Mouse (Mus musculus) neural tube, embryonic 11.5 days (tissue): ENCODE data around the gene Nipal3. TPM values are rescaled to one million over a fixed set of nuclear protein-coding genes. Genes with fewer than 3 reads are reported as not detected.

Source experiments
- ATAC-seq: fragments of 200-750 bp; cut with Nextera tagmentation; 2 replicates; pipeline ENCODE4 v1.8.0; 2017; ENCODE audit warnings: moderate number of reproducible peaks, mild to moderate bottlenecking, moderate TSS enrichment, moderate library complexity; ENCODE audit not compliant: insufficient read depth, low FRiP score, low TSS enrichment
- DNase-seq: peaks from one replicate; pipeline ENCODE4 v3.0.0-alpha.2; 2015; ENCODE audit warnings: low spot score
- H3K27ac ChIP-seq: fragments of 300-500 bp; sonication (generic); 2 replicates; pipeline ENCODE4 v1.5.1; 2014; ENCODE audit warnings: low read depth, mild to moderate bottlenecking, low read length
- H3K27me3 ChIP-seq: fragments of 300-500 bp; sonication (generic); 2 replicates; pipeline ENCODE4 v1.6.1; 2014; ENCODE audit warnings: mild to moderate bottlenecking, low read length, mixed read lengths; ENCODE audit not compliant: control insufficient read depth, insufficient read depth
- H3K36me3 ChIP-seq: fragments of 300-500 bp; sonication (generic); 2 replicates; pipeline ENCODE4 v1.6.1; 2014; ENCODE audit warnings: mild to moderate bottlenecking, low read length, moderate library complexity, mixed read lengths; ENCODE audit not compliant: control insufficient read depth, insufficient read depth
- H3K4me1 ChIP-seq: fragments of 300-500 bp; sonication (generic); 2 replicates; pipeline ENCODE4 v1.6.1; 2014; ENCODE audit warnings: low read length, mixed read lengths; ENCODE audit not compliant: control insufficient read depth, insufficient read depth
- H3K4me2 ChIP-seq: fragments of 300-500 bp; sonication (generic); 2 replicates; pipeline ENCODE4 v1.6.1; 2014; ENCODE audit warnings: low read depth, mild to moderate bottlenecking, moderate library complexity
- H3K4me3 ChIP-seq: fragments of 300-500 bp; sonication (generic); 2 replicates; pipeline ENCODE4 v1.5.1; 2014; ENCODE audit warnings: low read depth, low read length
- H3K9ac ChIP-seq: fragments of 300-500 bp; sonication (generic); 2 replicates; pipeline ENCODE4 v1.6.1; 2014; ENCODE audit warnings: mild to moderate bottlenecking, low read length
- H3K9me3 ChIP-seq: fragments of 300-500 bp; sonication (generic); 2 replicates; pipeline ENCODE4 v1.6.1; 2016; ENCODE audit warnings: low read length; ENCODE audit not compliant: control insufficient read depth
- WGBS: fragments of 180-500 bp; shearing (Covaris S2); extraction: QIAGEN DNeasy Blood & Tissue Kit; methylation state at CpG from one replicate; pipeline ENCODE4 v1.1.7; 2014; 5-methylcytosine and 5-hydroxymethylcytosine counted together
- polyA plus RNA-seq: library from polyadenylated mRNA; unstranded; fragments of >200 nt; fragmentation: Nextera tagmentation; extraction: Ambion mirVana; gene quantifications from 2 replicates; pipeline ENCODE4 v1.2.1, GENCODE M21; 2014

Gene Nipal3
- polyA plus RNA-seq, 1 experiment from 2014 or later, result 4.4 TPM

DNA sequence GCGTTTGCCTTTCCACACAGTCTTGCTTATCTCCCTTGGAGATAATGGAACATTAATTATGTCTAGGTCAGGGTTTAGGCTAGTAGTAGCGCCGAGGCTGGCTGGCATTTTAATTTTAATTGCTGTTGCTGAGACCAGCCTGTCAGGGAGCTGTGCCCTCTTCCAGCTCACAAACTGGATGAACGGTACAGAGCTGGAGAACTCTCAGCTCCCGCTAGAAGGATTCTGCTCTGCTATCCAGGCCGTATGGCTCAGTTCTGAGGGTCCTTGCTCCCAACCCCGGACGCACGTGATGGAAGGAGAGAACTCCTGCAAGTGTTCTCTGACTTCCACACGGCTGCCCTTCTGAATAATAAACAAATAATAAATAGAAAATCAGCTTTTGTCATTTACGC lies 60.4 kb downstream of the Nipal3 start:
- WGBS, result 33% methylated on average over 11 of the region's 11 CpGs
- Histone ChIP-seq H3K4me2 (peak overlapping the region; percentile 93), H3K4me1 (peaks cover 3% of the 10 kb centered on the region; the same call in 1 of the 2 replicates), H3K9ac (peak overlapping the region; percentile 64), H3K4me3 (peak overlapping the region; percentile 63), H3K36me3 (no peaks in the 10 kb centered on the region), H3K9me3 (no peaks in the 10 kb centered on the region), H3K27me3 (no peaks in the 10 kb centered on the region), H3K27ac (no peak overlapping the region)
- DNase-seq (no peak), ATAC-seq (0 out of 2 replicates have a peak, but pooled peaks have one; percentile 11)

DNA sequence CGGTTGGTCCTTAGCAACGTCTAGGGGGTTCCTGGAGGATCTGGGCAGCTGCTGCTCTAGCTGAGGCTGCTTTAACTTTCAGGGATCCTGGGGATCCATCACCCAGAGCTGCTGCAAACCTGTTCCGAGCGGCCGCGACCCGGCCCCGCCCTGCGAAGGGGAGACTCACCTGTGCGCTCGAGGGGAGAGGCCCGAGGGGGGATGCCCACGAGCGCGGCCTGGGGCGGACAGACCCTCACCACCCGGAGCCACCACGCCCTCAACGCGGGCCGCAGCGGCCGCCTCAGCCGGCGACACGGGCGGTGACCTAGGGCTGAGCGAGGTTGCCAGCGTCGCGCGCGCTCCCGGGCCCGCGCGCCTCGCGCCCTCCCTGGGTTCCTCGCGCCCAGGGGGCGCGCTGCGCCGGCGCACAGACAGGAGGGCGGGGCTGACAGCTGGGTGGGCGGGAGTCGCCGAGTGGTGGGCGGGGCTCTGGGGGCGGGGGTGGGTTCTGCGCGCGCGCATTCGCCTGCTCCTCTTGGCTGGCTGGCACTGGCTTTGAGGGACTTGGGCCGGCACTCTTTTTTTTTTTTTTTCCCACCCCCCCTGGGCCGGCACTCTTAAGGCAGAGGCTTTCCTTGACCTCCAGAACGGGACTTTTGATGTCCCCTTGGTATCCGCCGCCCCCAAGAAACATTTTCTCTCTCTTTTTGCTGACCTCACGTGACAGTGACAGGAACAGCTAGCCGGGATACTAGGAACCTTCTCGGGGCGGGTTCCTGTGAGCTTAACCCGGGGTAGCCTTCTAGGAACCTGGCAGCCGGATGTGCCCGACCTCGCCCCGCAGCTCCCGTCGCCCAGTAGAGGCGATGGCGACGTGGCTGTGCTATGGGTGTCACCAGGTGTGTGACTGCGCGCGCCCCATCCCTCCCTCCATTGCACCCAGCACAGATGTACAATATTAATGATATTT lies 61.1 kb downstream of the Nipal3 start, which contains the start of gene Rcan3:
TSS of gene Rcan3 (minus strand) at position 411 of the 952 bp plus-strand sequence.
- no peaks in the 10 kb centered on the region for H3K9me3 ChIP-seq
- ATAC-seq (peak; percentile 75), DNase-seq (peak; percentile 90)
- WGBS, result under 1% methylated on average over 72 of the region's 79 CpGs
- peaks cover 3% of the 10 kb centered on the region; the same call in 1 of the 2 replicates for H3K4me1 ChIP-seq
- no peak within 1 kb of the TSS for H3K27ac ChIP-seq
- peak within 1 kb of the TSS; percentile 83 for H3K9ac ChIP-seq
- peak within 1 kb of the TSS; percentile 93 for H3K4me2 ChIP-seq
- H3K4me3 ChIP-seq, result peak within 1 kb of the TSS; percentile 63
- H3K27me3 ChIP-seq, result no peaks in the 10 kb centered on the region
- no peaks in the 10 kb centered on the region for H3K36me3 ChIP-seq

DNA sequence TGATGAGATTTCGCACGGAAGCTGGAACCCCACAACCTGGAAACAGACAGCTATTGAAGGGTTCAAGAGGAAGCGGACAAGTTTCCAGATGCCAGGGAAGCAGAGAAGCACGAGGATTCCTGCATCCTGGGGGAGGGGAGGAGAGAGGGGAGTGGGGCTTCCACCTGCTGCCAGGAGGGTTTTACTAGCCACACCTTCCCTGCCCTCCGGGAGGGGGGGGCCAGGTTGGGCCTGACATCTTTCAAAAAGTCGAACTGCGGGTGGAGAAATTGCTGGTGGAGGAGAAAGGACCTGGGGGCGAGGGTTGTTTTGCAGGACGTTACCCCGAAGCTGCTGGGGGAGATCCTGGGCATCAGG lies 61.8 kb downstream of the Nipal3 start:
- no peak overlapping the region for H3K27ac ChIP-seq
- H3K4me2 ChIP-seq, result peak overlapping the region; percentile 93
- H3K9ac ChIP-seq, result peak overlapping the region; percentile 83
- H3K4me3 ChIP-seq, result peak overlapping the region; percentile 63
- 8% methylated on average over 10 of the region's 10 CpGs for WGBS
- DNase-seq, result no peak
- H3K4me1 ChIP-seq, result peaks cover 3% of the 10 kb centered on the region; the same call in 1 of the 2 replicates
- H3K36me3 ChIP-seq, result no peaks in the 10 kb centered on the region
- no peaks in the 10 kb centered on the region for H3K9me3 ChIP-seq
- H3K27me3 ChIP-seq, result no peaks in the 10 kb centered on the region
- ATAC-seq, result no peak

DNA sequence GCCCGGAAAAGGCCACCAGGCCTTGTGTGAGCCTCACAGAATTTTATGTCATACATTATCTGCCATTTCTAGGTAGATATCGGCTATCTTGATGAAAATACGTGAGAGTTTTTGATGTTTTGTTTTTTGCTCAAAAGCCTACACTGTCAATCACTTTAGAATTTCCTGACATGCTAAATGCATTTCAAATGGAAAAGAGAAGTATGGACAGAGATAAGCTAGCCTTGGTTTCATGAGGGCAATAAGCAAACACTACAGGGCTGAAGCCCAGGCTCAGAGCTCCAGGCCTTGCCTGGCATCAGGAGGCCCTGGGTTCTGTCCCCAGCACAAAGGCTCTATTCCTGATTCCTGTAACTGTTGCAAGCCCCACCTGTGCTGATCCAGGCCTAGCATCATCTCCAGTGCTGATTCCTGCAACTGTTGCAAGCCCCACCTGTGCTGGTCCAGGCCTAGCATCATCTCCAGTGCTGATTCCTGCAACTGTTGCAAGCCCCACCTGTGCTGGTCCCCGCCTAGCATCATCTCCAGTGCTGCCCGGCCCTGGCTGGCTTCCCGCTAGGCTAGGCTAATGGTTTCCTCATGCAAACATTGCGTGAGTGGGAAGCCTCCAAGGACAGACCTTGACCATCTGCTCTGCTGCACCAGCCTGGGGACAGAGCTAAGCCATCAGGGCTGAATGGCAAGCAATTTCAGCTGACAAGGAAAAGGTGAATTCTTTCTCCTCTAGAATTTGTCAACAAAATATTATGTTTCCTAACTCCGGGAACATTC lies 64.7 kb downstream of the Nipal3 start:
- Histone ChIP-seq H3K9me3 (no peaks in the 10 kb centered on the region), H3K36me3 (no peaks in the 10 kb centered on the region), H3K4me1 (peaks cover 3% of the 10 kb centered on the region; the same call in 1 of the 2 replicates), H3K4me2 (no peak overlapping the region), H3K9ac (no peak overlapping the region), H3K27ac (no peak overlapping the region), H3K27me3 (no peaks in the 10 kb centered on the region), H3K4me3 (no peak overlapping the region)
- 74% methylated on average over 8 of the region's 8 CpGs for WGBS
- no peak for DNase-seq
- no peak for ATAC-seq

DNA sequence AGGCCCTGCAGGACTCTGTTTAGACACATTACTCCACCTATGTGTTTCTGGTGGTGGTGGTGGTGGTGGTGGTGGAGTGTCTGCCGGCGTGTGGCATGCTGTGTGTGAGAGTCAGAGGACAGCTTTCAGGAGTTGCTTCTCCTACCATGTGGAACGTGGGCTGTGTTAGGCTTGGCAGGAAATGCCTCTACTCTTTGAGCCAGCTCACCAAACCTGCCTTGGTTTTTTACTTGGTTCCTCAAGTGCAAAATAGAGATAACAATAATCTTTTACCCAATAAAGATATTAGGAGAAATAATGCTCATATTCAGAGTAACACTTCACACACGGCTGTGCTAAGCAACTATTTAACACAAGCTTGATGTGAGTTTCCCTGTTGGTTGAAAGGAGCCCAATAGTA lies 65.5 kb downstream of the Nipal3 start:
- no peak overlapping the region for H3K4me2 ChIP-seq

DNA sequence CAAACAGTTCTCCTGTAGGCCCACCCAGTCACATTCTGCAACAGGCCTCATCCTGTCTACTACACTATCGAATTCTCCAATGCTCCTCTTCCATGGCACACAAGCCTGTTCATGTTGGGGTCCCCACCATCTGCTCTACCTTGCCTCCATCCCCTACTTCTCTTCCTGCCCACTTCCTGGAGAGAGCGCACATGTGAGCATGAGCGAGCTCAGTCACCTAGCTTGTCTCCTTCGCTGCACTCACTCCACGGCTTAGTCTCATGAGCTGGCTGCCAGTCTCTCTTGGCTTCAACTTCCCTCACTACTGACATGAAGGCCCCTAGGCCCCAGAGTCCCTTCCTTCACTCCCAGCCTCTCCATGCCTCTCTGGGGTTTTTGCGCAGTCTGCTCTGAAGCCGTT lies 68.3 kb downstream of the Nipal3 start:
- no peaks in the 10 kb centered on the region for H3K36me3 ChIP-seq
- no peak overlapping the region for H3K4me3 ChIP-seq
- DNase-seq (no peak), ATAC-seq (no peak)
- H3K27ac ChIP-seq, result no peak overlapping the region
- H3K4me1 ChIP-seq, result no peaks in the 10 kb centered on the region
- no peak overlapping the region for H3K4me2 ChIP-seq
- H3K27me3 ChIP-seq, result no peaks in the 10 kb centered on the region
- no peak overlapping the region for H3K9ac ChIP-seq
- 91% methylated on average over 7 of the region's 7 CpGs for WGBS
- H3K9me3 ChIP-seq, result no peaks in the 10 kb centered on the region

More for the DNA sequence above, 65.5 kb downstream of the Nipal3 start:
- H3K4me1 ChIP-seq, result peaks cover under 1% of the 10 kb centered on the region; the same call in 1 of the 2 replicates
- 92% methylated on average over 4 of the region's 4 CpGs for WGBS
- no peaks in the 10 kb centered on the region for H3K9me3 ChIP-seq
- ATAC-seq, result no peak
- H3K9ac ChIP-seq, result no peak overlapping the region
- no peaks in the 10 kb centered on the region for H3K36me3 ChIP-seq
- H3K4me3 ChIP-seq, result no peak overlapping the region
- DNase-seq, result no peak
- no peaks in the 10 kb centered on the region for H3K27me3 ChIP-seq
- H3K27ac ChIP-seq, result no peak overlapping the region

DNA sequence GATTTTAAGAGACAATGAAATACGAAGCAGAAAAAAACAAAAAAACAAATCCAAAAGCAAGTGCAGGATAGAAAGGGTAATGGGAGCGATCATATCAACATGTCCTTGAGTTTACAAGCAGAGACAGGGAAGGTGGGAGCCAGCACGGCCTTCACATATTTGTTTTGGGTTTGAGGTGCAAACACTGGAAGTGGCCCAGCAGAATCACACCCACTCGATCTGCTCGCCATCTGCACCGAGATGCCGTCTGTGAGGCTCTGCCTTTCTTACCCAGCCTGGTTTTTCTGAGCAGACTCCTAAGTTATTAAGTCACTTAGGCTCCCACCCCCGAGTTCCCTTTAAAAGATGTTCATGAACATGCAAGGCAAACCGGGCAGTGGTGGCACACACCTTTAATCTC lies 69.2 kb downstream of the Nipal3 start:
- DNase-seq (no peak), ATAC-seq (no peak)
- Histone ChIP-seq H3K27me3 (no peaks in the 10 kb centered on the region), H3K4me3 (no peak overlapping the region), H3K9me3 (no peaks in the 10 kb centered on the region), H3K9ac (no peak overlapping the region), H3K36me3 (no peaks in the 10 kb centered on the region), H3K4me2 (no peak overlapping the region), H3K27ac (no peak overlapping the region), H3K4me1 (no peaks in the 10 kb centered on the region)
- 86% methylated on average over 9 of the region's 9 CpGs for WGBS

DNA sequence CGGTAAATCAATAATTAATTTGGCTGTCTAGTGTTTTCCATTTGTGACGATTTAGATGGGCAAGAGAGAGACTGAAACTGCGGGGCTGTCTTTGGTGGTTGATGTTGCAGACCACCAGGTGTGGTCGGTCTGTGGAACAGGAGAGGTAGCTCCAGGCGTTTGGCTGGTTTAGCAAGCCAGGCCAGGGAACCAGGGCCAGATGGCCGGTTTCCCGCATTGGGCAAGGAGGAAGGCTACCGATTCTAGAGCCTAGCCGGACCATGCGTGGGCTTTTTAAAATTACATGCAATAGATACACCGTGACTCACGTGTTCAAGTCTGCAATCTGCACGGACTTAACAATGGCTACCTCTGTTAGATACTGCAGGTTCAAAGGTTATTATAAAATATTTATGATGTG lies 73.9 kb downstream of the Nipal3 start:
- Histone ChIP-seq H3K4me1 (no peaks in the 10 kb centered on the region), H3K27ac (no peak overlapping the region), H3K4me2 (no peak overlapping the region), H3K4me3 (no peak overlapping the region), H3K9me3 (no peaks in the 10 kb centered on the region), H3K36me3 (no peaks in the 10 kb centered on the region; the same call in 1 of the 2 replicates), H3K27me3 (no peaks in the 10 kb centered on the region), H3K9ac (no peak overlapping the region)
- WGBS, result 92% methylated on average over 13 of the region's 13 CpGs
- ATAC-seq (no peak), DNase-seq (no peak)
